Mouse (Mus musculus): ENCODE data around the gene 1600014C23Rik.

Gene 1600014C23Rik

GRCm38 (mm10) chr17:45726249-45726648 is 7.4 kb downstream of the 1600014C23Rik start:
- peak; percentile 45 for DNase-seq (ENCODE audit: low spot score)

GRCm38 (mm10) chr17:45724574-45724921 is 9.1 kb downstream of the 1600014C23Rik start:
- DNase-seq (ENCODE audit: low spot score), result no peak

GRCm38 (mm10) chr17:45723732-45724573 is 9.7 kb downstream of the 1600014C23Rik start:
- peak; percentile 80 for DNase-seq (ENCODE audit: low spot score)

GRCm38 (mm10) chr17:45718323-45718722 is 15.3 kb downstream of the 1600014C23Rik start:
- DNase-seq (ENCODE audit: low spot score), result peak; percentile 79

GRCm38 (mm10) chr17:45711525-45711924 is 22.1 kb downstream of the 1600014C23Rik start:
- no peak for DNase-seq (ENCODE audit: low spot score)

- no peak for DNase-seq (ENCODE audit: low spot score)
Measured at GRCm38 (mm10) chr17:45710407-45710806, 23.2 kb downstream of the 1600014C23Rik start.

- DNase-seq (ENCODE audit: low spot score), result no peak
Measured at GRCm38 (mm10) chr17:45709829-45710228, 23.8 kb downstream of the 1600014C23Rik start.

GRCm38 (mm10) chr17:45708179-45708578 is 25.5 kb downstream of the 1600014C23Rik start:
- DNase-seq (ENCODE audit: low spot score), result no peak

GRCm38 (mm10) chr17:45707376-45707775 is 26.3 kb downstream of the 1600014C23Rik start:
- no peak for DNase-seq (ENCODE audit: low spot score)

GRCm38 (mm10) chr17:45706796-45707195 is 26.8 kb downstream of the 1600014C23Rik start:
- no peak for DNase-seq (ENCODE audit: low spot score)

GRCm38 (mm10) chr17:45703187-45703586 is 30.5 kb downstream of the 1600014C23Rik start:
- DNase-seq (ENCODE audit: low spot score), result no peak

GRCm38 (mm10) chr17:45702254-45702653 is 31.4 kb downstream of the 1600014C23Rik start:
- DNase-seq (ENCODE audit: low spot score), result peak; percentile 87

- DNase-seq (ENCODE audit: low spot score), result no peak
Measured at GRCm38 (mm10) chr17:45701236-45701591, 32.4 kb downstream of the 1600014C23Rik start.

GRCm38 (mm10) chr17:45700496-45701235 is 33.0 kb downstream of the 1600014C23Rik start:
- peak; percentile 78 for DNase-seq (ENCODE audit: low spot score)

GRCm38 (mm10) chr17:45699039-45699740 is 34.5 kb downstream of the 1600014C23Rik start:
- no peak for DNase-seq (ENCODE audit: low spot score)

GRCm38 (mm10) chr17:45698368-45698767 is 35.3 kb downstream of the 1600014C23Rik start:
- DNase-seq (ENCODE audit: low spot score), result no peak

- DNase-seq (ENCODE audit: low spot score), result no peak
Measured at GRCm38 (mm10) chr17:45696981-45697380, 36.7 kb downstream of the 1600014C23Rik start.

GRCm38 (mm10) chr17:45695227-45696120 is 38.2 kb downstream of the 1600014C23Rik start:
- DNase-seq (ENCODE audit: low spot score), result no peak

- DNase-seq (ENCODE audit: low spot score), result peak; percentile 44
Measured at GRCm38 (mm10) chr17:45693812-45694565, 39.7 kb downstream of the 1600014C23Rik start.

GRCm38 (mm10) chr17:45692159-45692558 is 41.5 kb downstream of the 1600014C23Rik start:
- DNase-seq (ENCODE audit: low spot score), result no peak

GRCm38 (mm10) chr17:45690044-45690443 is 43.6 kb downstream of the 1600014C23Rik start:
- no peak for DNase-seq (ENCODE audit: low spot score)

Measured in lung, postnatal 25 days (tissue).